Mouse (Mus musculus): ENCODE data around the gene Ergic1. TPM values are rescaled to one million over a fixed set of nuclear protein-coding genes. Genes with fewer than 3 reads are reported as not detected.

Ergic1 gene
- polyA plus RNA-seq, 1 experiment from 2014 or later = 97.3 TPM

DNA sequence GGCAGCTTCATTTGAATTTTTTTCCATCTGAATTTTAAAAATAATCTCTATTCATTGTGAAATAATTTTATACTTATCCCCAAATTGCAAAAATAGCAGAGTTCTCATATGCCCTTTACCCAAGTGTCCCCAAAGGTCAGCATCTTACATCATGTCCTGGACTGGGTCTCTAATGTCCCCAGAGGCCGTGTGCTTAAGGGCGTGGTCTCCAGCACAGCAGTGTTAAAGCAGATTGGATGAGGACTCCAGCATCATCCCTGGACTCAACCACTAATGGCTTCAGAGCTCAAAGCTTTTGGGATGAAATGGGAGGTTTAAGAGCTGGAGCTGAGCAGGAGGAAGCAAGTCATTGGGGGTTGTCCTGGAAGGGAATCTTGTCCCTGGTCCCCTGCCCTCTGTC is 45.2 kb downstream of the Ergic1 start:
- peaks cover 29% of the 10 kb centered on the region for H3K4me1 ChIP-seq
- ATAC-seq (ENCODE audit: borderline replicate concordance, extremely low read depth, low FRiP score, low TSS enrichment) = no peak

DNA sequence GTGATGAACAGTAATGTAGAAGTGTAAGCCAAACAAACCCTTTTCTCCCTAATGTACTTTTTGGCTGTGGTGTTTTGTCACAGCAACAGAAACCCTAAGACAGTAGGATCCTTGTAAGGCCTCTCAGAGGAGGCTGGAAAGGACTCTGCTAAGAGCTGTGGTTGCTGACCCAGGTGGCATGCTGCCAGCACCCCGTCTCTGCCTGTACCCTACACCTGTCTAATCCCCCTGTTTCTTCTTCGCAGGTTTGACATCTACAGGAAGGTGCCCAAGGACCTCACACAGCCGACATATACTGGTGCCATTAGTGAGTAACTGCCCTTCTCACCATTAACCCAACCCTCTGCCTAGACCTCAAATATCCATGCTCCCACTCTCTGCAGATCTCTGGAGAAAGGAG is 47.1 kb downstream of the Ergic1 start:
- no peak overlapping the region for H3K9ac ChIP-seq
- no peaks in the 10 kb centered on the region for H3K9me3 ChIP-seq
- H3K27me3 ChIP-seq = no peaks in the 10 kb centered on the region
- peaks cover 14% of the 10 kb centered on the region; the same call in 1 of the 2 replicates for H3K4me1 ChIP-seq
- WGBS = 83% methylated on average over 3 of the region's 3 CpGs
- ATAC-seq (ENCODE audit: borderline replicate concordance, extremely low read depth, low FRiP score, low TSS enrichment) = no peak
- peaks cover 8% of the 10 kb centered on the region; the same call in 1 of the 2 replicates for H3K36me3 ChIP-seq
- no peak overlapping the region for H3K4me2 ChIP-seq
- no peak overlapping the region for H3K4me3 ChIP-seq
- no peak overlapping the region for H3K27ac ChIP-seq

More for the DNA sequence above, 45.2 kb downstream of the Ergic1 start:
- Histone ChIP-seq H3K9ac (no peak overlapping the region), H3K4me2 (no peak overlapping the region), H3K9me3 (no peaks in the 10 kb centered on the region), H3K27ac (no peak overlapping the region), H3K36me3 (peaks cover 8% of the 10 kb centered on the region; the same call in 1 of the 2 replicates), H3K27me3 (no peaks in the 10 kb centered on the region), H3K4me3 (no peak overlapping the region)
- 78% methylated on average over 2 of the region's 2 CpGs for WGBS

DNA sequence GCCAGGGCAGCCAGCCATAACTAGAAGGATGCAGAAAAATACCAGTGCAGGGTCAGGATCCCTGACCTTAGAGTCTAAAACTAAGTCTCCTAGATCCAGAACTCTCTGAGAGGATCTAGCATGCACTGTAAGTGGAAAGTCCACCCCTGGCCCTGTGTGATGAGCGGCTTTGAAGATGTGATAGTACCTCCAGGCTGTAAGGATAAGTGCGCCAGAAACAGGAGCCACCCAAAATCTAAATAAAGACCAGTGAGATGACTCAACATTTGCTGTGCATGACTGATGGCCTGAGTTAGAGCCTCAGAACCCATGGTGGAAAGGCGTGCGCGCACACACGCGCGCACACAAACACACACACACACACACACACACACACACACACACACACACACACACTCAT is 47.6 kb downstream of the Ergic1 start:
- no peak overlapping the region for H3K27ac ChIP-seq
- 92% methylated on average over 8 of the region's 8 CpGs for WGBS
- no peak overlapping the region for H3K9ac ChIP-seq
- ATAC-seq (ENCODE audit: borderline replicate concordance, extremely low read depth, low FRiP score, low TSS enrichment) = no peak
- H3K4me1 ChIP-seq = peaks cover 14% of the 10 kb centered on the region; the same call in 1 of the 2 replicates
- H3K4me3 ChIP-seq = no peak overlapping the region
- peaks cover 8% of the 10 kb centered on the region; the same call in 1 of the 2 replicates for H3K36me3 ChIP-seq
- H3K4me2 ChIP-seq = no peak overlapping the region
- H3K9me3 ChIP-seq = no peaks in the 10 kb centered on the region
- no peaks in the 10 kb centered on the region for H3K27me3 ChIP-seq

DNA sequence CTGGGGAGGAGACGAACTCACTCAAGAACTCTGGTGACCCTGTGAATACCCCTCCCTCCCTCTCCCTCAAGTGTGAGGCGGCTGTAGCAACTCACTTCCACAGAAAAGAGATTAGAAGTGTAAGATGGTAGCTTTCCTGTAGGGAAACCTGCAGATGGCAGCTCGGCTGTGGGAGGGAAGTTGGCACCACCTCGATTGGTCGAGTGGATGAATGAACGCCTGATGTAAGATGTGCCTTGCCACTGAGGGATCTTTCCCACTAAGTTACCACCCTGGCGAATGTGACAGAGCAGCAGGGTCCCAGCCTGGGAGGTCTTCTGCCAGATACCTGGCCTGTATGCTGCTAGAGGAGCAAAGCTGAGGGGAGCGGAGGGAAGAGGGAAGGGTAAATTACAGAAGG is 48.5 kb downstream of the Ergic1 start:
- Histone ChIP-seq H3K9ac (no peak overlapping the region), H3K4me2 (no peak overlapping the region), H3K4me3 (no peak overlapping the region), H3K27ac (no peak overlapping the region), H3K36me3 (peaks cover 8% of the 10 kb centered on the region; the same call in 1 of the 2 replicates), H3K4me1 (peaks cover 14% of the 10 kb centered on the region; the same call in 1 of the 2 replicates), H3K9me3 (no peaks in the 10 kb centered on the region), H3K27me3 (no peaks in the 10 kb centered on the region)
- no peak for ATAC-seq (ENCODE audit: borderline replicate concordance, extremely low read depth, low FRiP score, low TSS enrichment)
- WGBS = 76% methylated on average over 8 of the region's 8 CpGs

DNA sequence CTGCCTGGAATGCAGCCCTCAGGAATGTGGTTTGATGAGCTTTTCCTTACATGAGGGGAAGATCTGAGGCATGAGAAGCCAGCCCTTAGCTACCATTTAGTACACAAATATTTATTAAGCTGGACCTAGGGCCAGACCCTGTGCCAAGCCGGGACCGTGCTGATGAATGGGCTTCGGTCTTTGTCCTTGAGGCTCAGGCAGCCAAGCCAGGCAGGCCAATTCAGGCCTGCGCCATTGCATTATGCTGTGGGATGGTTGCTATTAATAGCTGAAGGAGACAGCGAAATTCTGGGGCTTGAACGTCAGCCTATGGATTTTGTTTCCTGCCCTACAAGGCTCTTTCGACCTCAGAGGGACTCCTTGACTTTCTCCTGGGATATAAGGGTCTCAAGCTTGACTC is 50.0 kb downstream of the Ergic1 start:
- Histone ChIP-seq H3K9me3 (no peaks in the 10 kb centered on the region), H3K4me1 (peaks cover 14% of the 10 kb centered on the region; the same call in 1 of the 2 replicates), H3K27ac (peak overlapping the region; percentile 59), H3K27me3 (no peaks in the 10 kb centered on the region), H3K4me3 (no peak overlapping the region), H3K4me2 (no peak overlapping the region), H3K36me3 (peaks cover 9% of the 10 kb centered on the region), H3K9ac (no peak overlapping the region)
- ATAC-seq (ENCODE audit: borderline replicate concordance, extremely low read depth, low FRiP score, low TSS enrichment) = no peak
- 42% methylated on average over 7 of the region's 7 CpGs for WGBS

DNA sequence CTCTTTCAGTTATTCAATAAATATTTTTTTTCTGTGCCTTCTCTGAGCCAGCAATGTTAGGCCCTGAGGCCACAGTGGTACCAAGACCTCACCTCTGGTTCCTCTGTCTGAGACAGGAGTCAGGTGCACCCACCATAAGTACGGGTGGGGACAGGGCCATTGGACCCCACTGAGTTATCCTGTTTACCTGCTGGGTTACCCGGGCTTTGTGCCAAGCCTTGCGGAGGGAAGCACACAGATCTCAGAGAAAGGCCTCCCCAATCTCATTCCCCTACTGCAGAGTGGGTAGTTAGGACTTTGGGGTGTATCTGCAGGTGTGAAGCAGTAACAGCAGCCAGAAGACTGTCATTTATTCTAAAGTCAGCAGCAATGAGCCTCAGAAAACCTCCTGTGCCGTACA is 50.6 kb downstream of the Ergic1 start:
- H3K27ac ChIP-seq = peak overlapping the region; percentile 59
- H3K4me1 ChIP-seq = peaks cover 18% of the 10 kb centered on the region; the same call in 1 of the 2 replicates
- 72% methylated on average over 4 of the region's 4 CpGs for WGBS
- H3K36me3 ChIP-seq = peaks cover 13% of the 10 kb centered on the region
- H3K27me3 ChIP-seq = no peaks in the 10 kb centered on the region
- no peak for ATAC-seq (ENCODE audit: borderline replicate concordance, extremely low read depth, low FRiP score, low TSS enrichment)
- no peaks in the 10 kb centered on the region for H3K9me3 ChIP-seq
- H3K4me3 ChIP-seq = no peak overlapping the region
- H3K4me2 ChIP-seq = no peak overlapping the region
- no peak overlapping the region for H3K9ac ChIP-seq

DNA sequence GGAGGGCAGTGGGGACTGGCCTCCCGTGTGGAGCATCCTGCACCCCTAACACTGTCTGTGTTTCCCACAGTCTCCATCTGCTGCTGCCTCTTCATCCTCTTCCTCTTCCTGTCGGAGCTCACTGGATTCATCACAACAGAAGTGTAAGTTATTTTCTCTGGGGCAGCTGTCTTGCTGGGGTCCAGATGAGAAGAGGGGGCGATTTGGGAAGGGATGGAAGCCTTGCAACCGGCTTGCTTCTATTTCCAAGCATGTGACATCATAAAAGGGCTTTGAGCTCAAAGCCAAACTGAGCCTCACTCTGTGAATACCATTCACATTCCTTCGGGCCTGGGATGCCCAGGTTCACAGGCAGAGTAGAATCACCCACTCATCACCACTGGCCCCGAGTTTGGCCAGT is 53.0 kb downstream of the Ergic1 start:
- H3K9ac ChIP-seq = no peak overlapping the region
- peaks cover 8% of the 10 kb centered on the region; the same call in 1 of the 2 replicates for H3K36me3 ChIP-seq
- H3K27ac ChIP-seq = no peak overlapping the region

DNA sequence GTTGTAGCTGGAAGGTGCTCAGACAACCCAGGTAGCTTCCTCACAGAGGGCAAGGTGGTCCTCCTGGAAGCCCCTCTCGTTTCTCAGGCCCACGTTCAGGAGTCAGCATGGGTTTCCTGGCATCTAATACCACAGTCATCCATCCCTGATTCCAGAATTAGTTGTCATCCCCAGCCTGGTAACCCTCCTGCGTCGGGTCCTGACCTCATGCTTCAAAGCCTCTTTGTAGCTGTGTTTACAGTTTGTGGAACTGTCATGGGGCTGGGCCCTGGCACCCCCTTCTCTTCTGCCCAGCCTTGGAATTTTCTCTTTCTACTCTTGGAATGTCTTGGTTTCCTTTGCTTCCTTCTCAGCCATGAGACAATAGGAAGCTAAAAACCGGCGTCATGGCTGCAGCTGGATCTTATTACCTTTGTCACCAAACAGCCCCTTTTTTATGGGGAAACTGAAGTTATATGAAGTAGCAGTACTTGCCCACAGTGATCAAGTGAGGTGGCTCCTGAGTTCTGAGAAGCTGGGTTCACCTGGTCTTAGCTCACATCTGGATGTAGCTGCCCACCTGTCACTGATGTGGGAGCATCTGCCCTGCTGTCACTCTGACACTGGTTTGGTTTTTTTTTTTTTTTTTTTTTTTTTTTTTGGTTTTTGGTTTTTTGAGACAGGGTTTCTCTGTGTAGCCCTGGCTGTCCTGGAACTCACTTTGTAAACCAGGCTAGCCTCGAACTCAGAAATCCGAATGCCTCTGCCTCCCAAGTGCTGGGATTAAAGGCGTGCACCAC is 53.6 kb downstream of the Ergic1 start:
- no peaks in the 10 kb centered on the region for H3K27me3 ChIP-seq
- H3K9me3 ChIP-seq = no peaks in the 10 kb centered on the region
- H3K4me1 ChIP-seq = peaks cover 18% of the 10 kb centered on the region; the same call in 1 of the 2 replicates
- H3K27ac ChIP-seq = no peak overlapping the region
- 66% methylated on average over 9 of the region's 9 CpGs for WGBS
- H3K4me2 ChIP-seq = no peak overlapping the region
- peaks cover 8% of the 10 kb centered on the region; the same call in 1 of the 2 replicates for H3K36me3 ChIP-seq
- no peak overlapping the region for H3K9ac ChIP-seq
- no peak for ATAC-seq (ENCODE audit: borderline replicate concordance, extremely low read depth, low FRiP score, low TSS enrichment)
- H3K4me3 ChIP-seq = no peak overlapping the region

More for the DNA sequence above, 53.0 kb downstream of the Ergic1 start:
- ATAC-seq (ENCODE audit: borderline replicate concordance, extremely low read depth, low FRiP score, low TSS enrichment) = no peak
- H3K4me3 ChIP-seq = no peak overlapping the region
- no peaks in the 10 kb centered on the region for H3K27me3 ChIP-seq
- H3K9me3 ChIP-seq = no peaks in the 10 kb centered on the region
- H3K4me2 ChIP-seq = no peak overlapping the region
- 78% methylated on average over 6 of the region's 6 CpGs for WGBS
- peaks cover 18% of the 10 kb centered on the region; the same call in 1 of the 2 replicates for H3K4me1 ChIP-seq

DNA sequence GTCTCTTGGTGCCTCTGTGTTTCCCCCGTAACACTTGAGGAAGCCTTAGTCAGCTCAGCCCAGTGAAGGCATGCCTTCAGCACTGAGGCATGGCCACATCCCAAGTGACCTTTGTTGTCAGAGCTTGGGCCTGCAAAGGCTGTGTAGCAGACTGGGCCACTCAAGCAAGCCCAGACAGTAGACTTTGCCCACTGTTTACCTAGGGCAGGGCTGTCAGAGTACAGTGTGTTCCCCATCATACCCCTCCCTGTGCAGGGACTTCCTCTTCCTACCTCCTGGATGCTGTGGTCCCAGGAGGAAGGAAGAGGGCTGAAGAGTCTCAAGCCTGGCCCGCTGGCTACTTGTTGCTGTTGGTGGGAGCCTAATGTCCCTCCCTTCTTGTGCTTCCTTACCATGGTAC is 55.4 kb downstream of the Ergic1 start:
- no peak overlapping the region for H3K4me3 ChIP-seq
- H3K9me3 ChIP-seq = no peaks in the 10 kb centered on the region
- WGBS = 79% methylated on average over 2 of the region's 2 CpGs
- peaks cover 8% of the 10 kb centered on the region; the same call in 1 of the 2 replicates for H3K36me3 ChIP-seq
- no peak overlapping the region for H3K9ac ChIP-seq
- no peaks in the 10 kb centered on the region for H3K27me3 ChIP-seq
- ATAC-seq (ENCODE audit: borderline replicate concordance, extremely low read depth, low FRiP score, low TSS enrichment) = no peak
- H3K4me1 ChIP-seq = peaks cover 16% of the 10 kb centered on the region
- no peak overlapping the region for H3K4me2 ChIP-seq
- 0 out of 2 replicates have a peak overlapping the region, but pooled peaks have one; percentile 15 for H3K27ac ChIP-seq

DNA sequence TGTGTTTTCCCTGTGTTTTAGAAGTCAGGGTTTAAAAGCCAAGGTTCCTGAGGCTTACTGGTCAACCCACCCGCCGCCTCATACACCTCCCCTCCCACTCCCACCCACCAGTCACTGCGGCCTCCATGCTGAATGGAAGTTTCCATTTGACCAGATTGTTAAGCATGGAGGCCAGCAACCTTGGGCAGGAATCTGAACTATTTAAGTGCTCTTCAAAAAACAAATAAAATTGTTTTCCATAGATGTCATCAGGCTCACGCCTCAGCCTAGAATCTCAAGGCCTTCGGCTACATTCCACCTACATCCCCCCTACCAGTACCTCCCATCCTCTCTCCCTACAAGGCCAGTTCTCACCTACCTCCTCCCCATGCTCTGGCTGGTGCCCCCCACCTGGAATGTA is 57.2 kb downstream of the Ergic1 start:
- 0 out of 2 replicates have a peak, but pooled peaks have one; percentile 17 for ATAC-seq (ENCODE audit: borderline replicate concordance, extremely low read depth, low FRiP score, low TSS enrichment)
- 55% methylated on average over 5 of the region's 5 CpGs for WGBS
- peaks cover 17% of the 10 kb centered on the region for H3K4me1 ChIP-seq
- peaks cover 8% of the 10 kb centered on the region; the same call in 1 of the 2 replicates for H3K36me3 ChIP-seq
- no peaks in the 10 kb centered on the region for H3K9me3 ChIP-seq
- H3K27ac ChIP-seq = no peak overlapping the region; the same call in 1 of the 2 replicates
- H3K4me3 ChIP-seq = no peak overlapping the region
- no peaks in the 10 kb centered on the region for H3K27me3 ChIP-seq
- H3K9ac ChIP-seq = no peak overlapping the region
- no peak overlapping the region for H3K4me2 ChIP-seq

DNA sequence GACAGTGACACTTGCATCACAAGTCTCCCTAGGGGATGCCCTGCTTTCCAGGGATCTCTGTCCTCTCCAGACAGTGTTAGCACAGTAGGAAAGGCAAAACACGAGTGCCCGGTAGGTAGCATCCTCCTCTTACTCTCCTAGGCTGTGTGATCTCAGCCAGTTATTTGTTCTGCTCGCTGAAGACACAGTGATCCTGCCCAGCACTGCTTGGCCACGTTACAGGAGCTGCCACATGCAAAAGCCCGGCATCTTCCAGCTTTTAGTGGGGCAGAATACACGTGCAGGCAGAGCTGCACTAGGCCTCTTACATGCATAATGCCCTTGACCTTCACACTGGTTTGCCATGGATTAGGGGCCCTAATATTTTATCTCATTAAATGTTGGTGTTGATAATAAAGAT is 58.3 kb downstream of the Ergic1 start:
- Histone ChIP-seq H3K36me3 (peaks cover 18% of the 10 kb centered on the region), H3K27ac (no peak overlapping the region), H3K27me3 (no peaks in the 10 kb centered on the region), H3K4me1 (peaks cover 17% of the 10 kb centered on the region), H3K9ac (no peak overlapping the region), H3K4me2 (no peak overlapping the region), H3K4me3 (no peak overlapping the region), H3K9me3 (no peaks in the 10 kb centered on the region)
- no peak for ATAC-seq (ENCODE audit: borderline replicate concordance, extremely low read depth, low FRiP score, low TSS enrichment)
- WGBS = 83% methylated on average over 6 of the region's 6 CpGs

DNA sequence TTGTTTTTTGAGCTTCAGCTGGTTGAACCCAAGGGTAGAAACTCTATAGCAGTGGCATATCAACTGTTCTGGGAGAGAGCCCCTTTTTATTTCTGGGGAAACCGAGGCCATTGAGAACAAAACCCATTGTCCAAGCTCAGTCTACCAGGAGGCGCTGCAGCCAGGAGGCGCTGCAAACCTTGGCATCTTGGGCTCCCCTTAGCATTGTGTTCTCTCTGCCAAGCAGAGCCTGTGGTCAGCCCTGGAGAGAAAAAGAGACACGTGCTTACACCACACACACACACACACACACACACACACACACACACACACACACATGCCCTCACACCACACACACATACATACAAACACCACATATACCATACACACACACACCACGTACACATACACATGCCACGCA is 59.0 kb downstream of the Ergic1 start:
- no peaks in the 10 kb centered on the region for H3K9me3 ChIP-seq
- no peak overlapping the region for H3K27ac ChIP-seq
- H3K9ac ChIP-seq = no peak overlapping the region
- peaks cover 24% of the 10 kb centered on the region for H3K36me3 ChIP-seq
- 90% methylated on average over 6 of the region's 6 CpGs for WGBS
- no peaks in the 10 kb centered on the region for H3K27me3 ChIP-seq
- no peak overlapping the region for H3K4me2 ChIP-seq
- H3K4me3 ChIP-seq = no peak overlapping the region
- ATAC-seq (ENCODE audit: borderline replicate concordance, extremely low read depth, low FRiP score, low TSS enrichment) = no peak
- peaks cover 17% of the 10 kb centered on the region for H3K4me1 ChIP-seq
